Mouse (Mus musculus) limb, embryonic 14.5 days (tissue): ENCODE measurements around the gene Gpr18. TPM values are rescaled to one million over a fixed set of nuclear protein-coding genes. Genes with fewer than 3 reads are reported as not detected.

Experiments used
- ATAC-seq: fragments of 200-750 bp; cut with Nextera tagmentation; 2 replicates; pipeline ENCODE4 v1.8.0; 2017; ENCODE audit warnings: low read depth, moderate number of reproducible peaks, moderate TSS enrichment; ENCODE audit not compliant: low FRiP score
- DNase-seq: peaks from one replicate; pipeline ENCODE4 v3.0.0-alpha.2; 2015; ENCODE audit warnings: low spot score
- H3K27ac ChIP-seq: fragments of 300-500 bp; sonication (generic); replicated peaks from 2 replicates; pipeline ENCODE4 v1.5.1; 2014; ENCODE audit warnings: low read depth, mild to moderate bottlenecking, low read length, moderate library complexity, mixed read lengths
- H3K27me3 ChIP-seq: fragments of 300-500 bp; sonication (generic); 2 replicates; pipeline ENCODE4 v1.6.1; 2014; ENCODE audit warnings: low read length, mixed read lengths; ENCODE audit not compliant: control insufficient read depth, insufficient read depth
- H3K36me3 ChIP-seq: fragments of 300-500 bp; sonication (generic); 2 replicates; pipeline ENCODE4 v1.6.1; 2014; ENCODE audit warnings: mild to moderate bottlenecking, low read length, moderate library complexity, mixed read lengths; ENCODE audit not compliant: control insufficient read depth, insufficient read depth
- H3K4me1 ChIP-seq: fragments of 300-500 bp; sonication (generic); 2 replicates; pipeline ENCODE4 v1.6.1; 2014; ENCODE audit warnings: antibody characterized with exemption, low read length, mixed read lengths; ENCODE audit not compliant: control insufficient read depth, insufficient read depth
- H3K4me2 ChIP-seq: fragments of 300-500 bp; sonication (generic); replicated peaks from 2 replicates; pipeline ENCODE4 v1.6.1; 2014; ENCODE audit warnings: low read depth, mild to moderate bottlenecking, low read length, moderate library complexity; ENCODE audit not compliant: severe bottlenecking
- H3K4me3 ChIP-seq: fragments of 300-500 bp; sonication (generic); replicated peaks from 2 replicates; pipeline ENCODE4 v1.5.1; 2014; ENCODE audit warnings: low read length
- H3K9ac ChIP-seq: fragments of 300-500 bp; sonication (generic); 2 replicates; pipeline ENCODE4 v1.6.1; 2014; ENCODE audit warnings: mild to moderate bottlenecking, low read depth, low read length, moderate library complexity; ENCODE audit not compliant: severe bottlenecking
- H3K9me3 ChIP-seq: fragments of 300-500 bp; sonication (generic); 2 replicates; pipeline ENCODE4 v1.6.1; 2016; ENCODE audit warnings: low read length; ENCODE audit not compliant: control insufficient read depth
- POLR2A ChIP-seq: fragments of 200-500 bp; IDR thresholded peaks from 2 replicates; pipeline ENCODE4 v1.8.0; 2012; ENCODE audit warnings: inconsistent platforms, mild to moderate bottlenecking, moderate library complexity, borderline replicate concordance; ENCODE audit not compliant: insufficient read depth, insufficient read length; ENCODE audit errors: extremely low read depth
- WGBS: fragments of 180-500 bp; shearing (Covaris S2); extraction: QIAGEN DNeasy Blood & Tissue Kit; methylation state at CpG from one replicate; pipeline ENCODE4 v1.1.7; 2014; 5-methylcytosine and 5-hydroxymethylcytosine counted together
- polyA plus RNA-seq, 2 experiments: library from polyadenylated mRNA; depleted of rRNA in 1 of 2; stranded (reverse) in 1 of 2; unstranded in 1 of 2; fragments of >200 nt; fragmentation: Nextera tagmentation in 1 of 2; extraction: Ambion mirVana in 1 of 2; gene quantifications; 2 replicates each; pipeline versions ENCODE4 v1.2.1 to v1.2.3; 2012 to 2014

Gene Gpr18
- polyA plus RNA-seq, 2 experiments: not detected

DNA sequence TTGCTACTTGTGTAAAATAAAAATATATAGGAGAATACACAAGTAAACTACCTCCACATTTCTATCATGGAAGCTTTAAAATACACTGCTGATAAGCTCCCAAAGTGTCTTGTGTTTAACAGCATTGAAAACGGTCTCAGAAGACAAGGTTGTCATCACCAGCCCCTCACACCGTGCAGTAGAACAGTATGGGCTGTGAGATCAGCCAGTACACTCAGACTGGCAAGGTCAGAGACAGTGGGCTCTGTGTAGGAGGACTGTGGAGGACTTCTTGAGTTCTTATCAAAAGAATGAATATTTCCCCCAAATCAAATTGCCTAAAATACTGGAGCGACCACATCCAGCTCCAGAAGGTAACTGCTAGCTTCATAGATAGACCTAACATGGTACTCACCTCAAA is 24.0 kb upstream of the Gpr18 start:
- Histone ChIP-seq H3K4me3 (no peak overlapping the region), H3K9ac (no peak overlapping the region), H3K36me3 (peaks cover 11% of the 10 kb centered on the region; the same call in 1 of the 2 replicates), H3K9me3 (no peaks in the 10 kb centered on the region; the same call in 1 of the 2 replicates), H3K27me3 (no peaks in the 10 kb centered on the region), H3K4me2 (no peak overlapping the region), H3K4me1 (no peaks in the 10 kb centered on the region), H3K27ac (no peak overlapping the region)
- TF ChIP-seq POLR2A: no peak
- 91% methylated on average over 3 of the region's 3 CpGs for WGBS
- DNase-seq (no peak), ATAC-seq (no peak)

DNA sequence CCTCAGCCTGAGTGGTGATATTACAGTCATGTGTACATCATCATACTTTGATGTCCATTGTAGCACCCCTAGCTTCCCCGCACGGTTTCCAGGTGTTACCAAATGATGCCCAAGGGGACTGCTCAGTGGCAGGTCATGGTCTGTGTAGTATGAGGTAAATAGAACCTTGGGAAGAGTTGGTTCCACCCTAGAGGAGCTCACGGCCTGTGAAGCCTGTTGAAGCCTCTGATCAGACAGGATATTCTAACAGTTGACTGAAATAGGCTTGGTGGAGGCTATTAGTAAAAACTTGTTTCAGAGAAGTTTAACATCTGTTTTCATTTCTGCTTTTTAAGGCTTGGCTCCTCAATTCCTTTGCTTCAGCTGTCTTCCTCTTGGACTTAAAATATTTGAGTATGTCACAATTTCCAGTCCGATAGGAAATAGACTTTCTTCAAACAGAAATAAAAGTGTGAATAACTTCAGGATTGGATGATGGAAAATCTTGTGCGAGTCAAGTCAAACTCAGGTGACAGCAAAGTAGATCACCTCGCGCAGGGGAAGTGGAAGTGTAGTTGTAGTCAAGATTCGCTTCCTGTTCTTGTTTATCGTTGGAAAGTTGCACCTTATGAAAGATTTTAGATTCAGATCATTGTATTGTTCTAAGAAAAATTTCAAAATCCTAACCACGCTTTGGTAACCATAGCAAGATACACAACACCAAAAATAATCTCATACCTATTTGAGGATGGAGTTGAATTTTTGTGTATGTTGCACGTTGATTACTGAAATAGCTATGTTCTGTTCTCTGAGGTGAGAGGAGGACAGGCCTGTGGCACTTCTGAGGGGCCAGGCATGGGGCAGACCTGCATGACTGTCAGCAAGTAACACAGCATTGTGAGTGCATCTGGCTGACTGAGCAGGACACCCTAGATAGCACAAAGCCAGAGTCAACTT is 22.9 kb upstream of the Gpr18 start:
- Histone ChIP-seq H3K9ac (no peak overlapping the region), H3K4me2 (no peak overlapping the region), H3K4me3 (no peak overlapping the region), H3K27ac (no peak overlapping the region), H3K9me3 (no peaks in the 10 kb centered on the region; the same call in 1 of the 2 replicates), H3K4me1 (no peaks in the 10 kb centered on the region), H3K36me3 (peaks cover 20% of the 10 kb centered on the region), H3K27me3 (no peaks in the 10 kb centered on the region)
- ATAC-seq (no peak), DNase-seq (no peak)
- WGBS: 81% methylated on average over 11 of the region's 11 CpGs
- TF ChIP-seq POLR2A: no peak

DNA sequence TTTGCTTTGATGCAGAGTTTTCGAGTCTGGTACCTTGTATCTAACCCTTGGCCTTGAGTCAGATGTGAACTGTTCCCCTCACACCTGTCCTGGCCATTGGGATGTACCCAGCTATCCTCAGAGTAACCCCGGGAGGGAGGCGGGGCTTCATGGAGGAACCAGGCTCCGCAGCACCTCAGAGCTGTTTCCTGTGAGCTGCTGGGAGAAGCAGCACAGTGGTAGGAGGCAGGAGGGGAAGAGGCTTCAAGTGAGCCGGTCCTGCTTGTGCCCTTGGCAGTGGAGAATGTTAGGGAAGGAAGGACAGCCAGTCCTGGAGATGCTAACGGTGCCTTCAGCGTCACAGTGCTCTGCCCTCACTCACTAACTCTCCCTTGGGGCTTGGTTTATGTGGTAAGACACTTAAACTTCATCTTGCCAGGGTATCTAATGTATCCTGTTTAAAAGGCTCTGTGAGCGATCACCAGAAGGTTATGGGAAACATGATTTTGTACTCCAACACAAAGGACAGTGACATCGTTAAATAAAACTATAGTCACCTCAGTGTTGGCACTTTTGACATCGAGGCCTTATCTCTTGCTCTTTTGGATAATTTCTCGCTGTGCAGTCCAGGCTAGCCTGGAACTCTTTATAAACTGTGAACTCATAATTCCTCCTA is 22.1 kb upstream of the Gpr18 start:
- H3K4me2 ChIP-seq: no peak overlapping the region
- H3K27me3 ChIP-seq: no peaks in the 10 kb centered on the region
- DNase-seq (no peak), ATAC-seq (no peak)
- TF ChIP-seq POLR2A: no peak
- H3K4me1 ChIP-seq: no peaks in the 10 kb centered on the region
- no peak overlapping the region for H3K9ac ChIP-seq
- no peak overlapping the region for H3K27ac ChIP-seq
- no peaks in the 10 kb centered on the region; the same call in 1 of the 2 replicates for H3K9me3 ChIP-seq
- WGBS: 75% methylated on average over 11 of the region's 11 CpGs
- H3K36me3 ChIP-seq: peaks cover 21% of the 10 kb centered on the region
- H3K4me3 ChIP-seq: no peak overlapping the region

DNA sequence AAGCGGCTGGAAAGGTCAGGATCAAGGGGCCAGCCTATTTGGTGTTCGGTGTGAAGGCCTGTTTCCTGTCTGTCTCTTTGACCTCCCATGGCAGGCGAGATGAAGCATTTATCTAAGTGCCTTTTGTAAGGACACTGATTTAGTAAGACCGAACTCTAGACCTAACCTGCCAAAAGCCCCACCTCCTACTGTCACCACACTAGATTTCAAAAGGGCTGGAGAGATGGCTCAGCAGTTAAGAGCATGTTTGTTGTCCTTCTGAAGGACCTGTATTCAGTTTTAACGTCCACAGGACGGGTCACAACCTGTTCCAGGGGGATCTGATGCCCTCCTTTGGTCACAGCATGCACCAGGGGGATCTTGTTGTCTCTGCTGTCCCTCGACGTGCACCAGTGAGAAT is 21.3 kb upstream of the Gpr18 start:
- ATAC-seq (no peak), DNase-seq (no peak)
- H3K9me3 ChIP-seq: no peaks in the 10 kb centered on the region; the same call in 1 of the 2 replicates
- 77% methylated on average over 8 of the region's 8 CpGs for WGBS
- H3K4me3 ChIP-seq: no peak overlapping the region
- no peak overlapping the region for H3K27ac ChIP-seq
- no peak for TF ChIP-seq POLR2A
- no peaks in the 10 kb centered on the region for H3K27me3 ChIP-seq
- no peak overlapping the region for H3K4me2 ChIP-seq
- H3K4me1 ChIP-seq: no peaks in the 10 kb centered on the region
- no peak overlapping the region for H3K9ac ChIP-seq
- H3K36me3 ChIP-seq: peaks cover 21% of the 10 kb centered on the region

DNA sequence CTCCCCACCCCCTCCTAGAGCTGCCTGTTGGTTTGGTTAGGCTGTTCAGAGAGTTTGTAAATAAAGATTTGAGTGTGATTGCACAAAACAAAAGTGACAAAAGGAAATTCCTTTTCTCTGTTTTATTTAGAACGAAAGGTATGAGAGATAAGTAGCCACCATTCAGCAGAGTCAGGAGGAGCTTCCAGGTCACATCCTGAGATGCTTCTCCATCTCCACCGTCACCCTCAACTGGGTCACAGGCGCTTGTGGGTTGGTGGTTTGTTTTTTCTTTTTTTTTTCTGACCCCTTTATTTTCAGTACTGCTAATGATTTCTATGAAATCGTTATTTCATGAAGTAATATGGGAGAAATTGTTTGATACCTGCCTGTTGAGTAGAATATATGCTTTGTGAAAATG is 20.8 kb upstream of the Gpr18 start:
- H3K4me2 ChIP-seq: no peak overlapping the region
- 91% methylated on average over 4 of the region's 4 CpGs for WGBS
- no peaks in the 10 kb centered on the region for H3K4me1 ChIP-seq
- no peak overlapping the region for H3K9ac ChIP-seq
- H3K36me3 ChIP-seq: peaks cover 21% of the 10 kb centered on the region
- no peak overlapping the region for H3K4me3 ChIP-seq
- DNase-seq (no peak), ATAC-seq (no peak)
- no peak for TF ChIP-seq POLR2A
- H3K9me3 ChIP-seq: no peaks in the 10 kb centered on the region; the same call in 1 of the 2 replicates
- no peak overlapping the region for H3K27ac ChIP-seq
- H3K27me3 ChIP-seq: no peaks in the 10 kb centered on the region
